Mouse (Mus musculus) lung, postnatal 10 days (tissue): ENCODE measurements around the gene Tmem30b.
A peak's percentile ranks its signal among the peaks of the same experiment; 100 is the strongest.
"Not testable (repeated sequence)": the region's sequence is repeated elsewhere in the genome, so short reads cannot be mapped to it uniquely, and the experiment has no call there.

ENCODE experiments used
- DNase-seq: peaks from one replicate; pipeline ENCODE4 v3.0.0; 2021

Tmem30b gene

DNA sequence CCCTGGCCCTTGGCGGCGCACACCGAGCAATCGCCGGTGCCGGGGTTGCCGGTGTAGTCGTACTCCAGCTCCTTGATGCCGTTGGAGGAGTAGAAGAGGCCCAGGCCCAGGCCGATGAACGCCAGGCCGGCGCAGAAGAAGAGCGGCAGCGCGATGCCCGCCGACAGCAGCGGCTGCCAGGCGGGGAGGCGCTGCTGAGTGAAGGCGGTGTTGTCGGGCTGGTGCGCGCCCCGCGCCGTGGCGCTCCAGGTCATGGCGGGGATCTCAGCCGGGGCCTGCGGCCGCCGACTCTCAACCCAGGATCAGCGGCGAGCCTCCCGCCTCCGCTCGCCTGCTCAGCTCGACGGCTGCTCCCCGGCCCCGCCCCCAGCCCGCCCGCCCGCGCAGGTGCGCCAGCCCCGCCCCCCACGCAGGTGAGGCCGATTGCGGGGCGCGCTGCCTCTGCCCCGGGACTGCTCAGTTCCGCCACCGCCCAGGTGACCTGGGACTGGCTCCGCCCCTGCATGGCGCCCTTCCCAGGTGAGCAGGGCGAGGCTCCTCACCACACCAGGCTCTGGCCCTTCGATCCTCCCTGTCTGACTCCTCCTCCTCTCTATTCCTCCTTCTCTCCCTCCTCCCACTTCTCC, at the start of gene Tmem30b:
Gene Tmem30b (minus strand): TSS at position 307 of the 626 bp plus-strand sequence.
- peak; percentile 77 for DNase-seq

DNA sequence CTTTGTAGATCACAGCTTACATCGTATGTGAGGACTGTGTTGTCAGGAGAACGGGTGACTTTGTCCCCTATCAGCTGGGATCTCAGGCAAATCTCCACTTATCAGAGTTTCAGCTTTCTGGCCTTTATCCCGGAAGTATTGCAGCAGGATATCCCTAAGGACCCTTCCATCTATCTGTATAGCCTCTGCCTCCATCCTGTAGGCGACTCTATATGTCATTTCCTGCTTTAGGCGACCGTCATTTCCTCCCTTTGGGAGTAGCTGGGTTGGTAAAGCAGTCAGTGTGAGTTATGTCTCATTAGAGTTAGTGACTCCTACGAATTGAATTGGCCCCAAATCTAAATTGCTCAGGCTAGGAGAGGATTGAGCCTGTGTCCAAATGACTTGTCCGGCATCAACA, 49.0 kb upstream of the Tmem30b start:
- DNase-seq: no peak

DNA sequence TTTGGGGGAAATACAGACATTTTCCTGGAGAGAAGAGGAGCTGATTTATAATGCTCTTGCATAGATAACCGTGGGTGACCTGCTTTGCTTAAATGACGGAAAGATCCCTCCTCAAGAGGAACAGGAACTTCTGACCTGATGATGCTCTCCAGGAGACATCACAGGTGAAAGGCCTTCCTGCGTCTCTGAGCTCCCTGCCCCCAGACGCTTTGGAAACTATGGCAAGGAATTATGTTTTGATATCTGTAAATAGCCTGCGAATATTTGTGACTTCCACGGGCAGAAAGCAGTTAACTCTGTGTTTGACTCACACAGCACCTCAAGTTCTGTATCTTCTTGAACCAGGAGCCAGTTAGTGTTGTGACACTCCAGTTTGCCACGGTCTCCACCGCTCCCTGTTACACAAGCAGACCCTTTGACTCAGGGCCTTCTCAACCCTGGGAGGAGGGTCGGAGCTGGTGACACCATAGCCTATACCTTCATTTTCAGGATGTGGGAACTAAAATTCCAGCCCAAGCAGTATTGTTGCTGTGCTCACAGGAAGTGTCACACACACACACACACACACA, 48.1 kb upstream of the Tmem30b start:
- DNase-seq: no peak

DNA sequence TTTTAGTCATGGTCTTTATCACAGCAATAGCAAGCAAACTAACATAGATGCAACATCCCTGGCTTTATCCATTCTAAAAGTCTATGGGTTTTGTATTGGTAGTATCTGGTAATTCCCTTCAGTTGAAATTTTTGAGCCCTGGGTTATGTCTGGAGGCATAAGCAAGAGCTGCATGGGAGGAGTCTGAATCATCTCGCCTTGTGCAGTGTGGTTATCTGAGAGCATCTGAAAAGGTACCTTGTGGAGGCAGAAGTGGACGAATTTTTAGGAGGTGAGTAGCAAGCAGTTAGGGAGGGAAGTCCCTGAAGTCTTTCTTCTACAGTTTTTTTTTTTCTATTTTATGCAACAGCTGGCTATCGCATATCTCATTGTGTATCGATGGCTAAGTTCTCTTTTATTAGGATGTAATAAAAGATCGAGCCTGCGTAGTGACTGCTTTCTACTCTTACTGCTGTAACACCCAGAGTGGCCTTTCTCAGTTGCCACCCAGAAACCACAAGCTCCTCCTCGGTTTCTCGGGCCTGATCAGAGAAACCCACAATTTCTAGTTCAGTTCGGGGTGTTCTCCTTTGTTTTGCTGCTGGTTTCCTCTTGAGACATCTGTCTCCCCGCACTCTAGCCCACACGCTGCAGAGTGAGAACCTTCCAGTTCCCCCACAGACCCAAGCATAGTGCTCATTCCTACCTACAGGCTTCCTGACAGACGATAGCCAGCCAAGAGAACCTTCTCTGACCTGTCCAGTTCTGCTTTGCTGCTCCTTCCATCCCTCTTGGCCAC, 47.0 kb upstream of the Tmem30b start:
- no peak for DNase-seq

DNA sequence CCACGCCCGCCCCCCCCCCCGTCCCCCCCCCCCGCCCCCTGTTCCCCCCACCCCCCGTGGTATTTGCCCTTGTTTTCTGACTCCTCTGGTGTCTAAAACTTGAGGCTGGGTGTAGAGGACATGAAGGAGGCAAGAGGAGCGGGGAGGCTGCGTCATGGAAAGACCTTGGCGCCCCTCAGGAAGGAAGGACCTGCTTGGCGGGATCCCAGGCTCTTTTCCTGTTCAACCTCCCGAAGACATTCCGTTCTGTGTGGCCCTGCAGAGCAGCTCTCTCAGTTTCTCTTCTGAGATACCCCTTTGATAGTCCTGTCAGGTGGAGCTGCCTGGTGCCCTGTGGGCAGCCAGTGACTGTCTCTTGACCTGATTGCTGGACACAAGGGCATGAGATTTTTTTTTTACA, 45.4 kb upstream of the Tmem30b start:
- peak; percentile 83 for DNase-seq

DNA sequence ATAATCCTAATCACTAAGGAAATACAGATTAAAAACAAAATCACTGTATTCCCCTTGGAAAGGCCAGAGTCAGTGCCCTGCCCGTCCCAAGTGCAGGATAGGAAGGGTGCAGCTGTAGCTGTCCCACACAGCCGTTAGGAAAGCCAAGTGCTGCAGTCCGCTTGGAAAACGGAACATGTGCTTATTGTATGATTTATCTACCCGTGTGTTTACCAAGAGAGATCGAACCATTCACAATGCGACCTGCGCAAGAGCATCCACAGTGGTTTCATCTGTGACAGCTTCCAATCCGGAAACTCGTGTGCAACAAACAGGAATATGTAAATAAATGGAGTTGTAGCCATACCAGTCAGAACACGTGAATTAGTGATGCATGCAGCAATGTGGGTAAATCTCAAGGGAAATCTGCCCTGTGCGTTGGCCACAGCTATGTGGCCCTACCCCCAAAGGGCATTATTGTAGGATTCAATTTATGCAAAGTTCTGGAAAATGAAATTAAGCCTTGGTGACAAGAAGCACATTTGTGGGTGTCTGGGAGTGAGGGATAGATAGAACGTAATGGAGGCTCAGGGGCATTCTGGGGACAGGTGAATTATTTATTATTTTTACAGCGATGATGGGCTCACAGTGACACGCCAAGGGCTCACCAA, 44.6 kb upstream of the Tmem30b start:
- DNase-seq: no peak

DNA sequence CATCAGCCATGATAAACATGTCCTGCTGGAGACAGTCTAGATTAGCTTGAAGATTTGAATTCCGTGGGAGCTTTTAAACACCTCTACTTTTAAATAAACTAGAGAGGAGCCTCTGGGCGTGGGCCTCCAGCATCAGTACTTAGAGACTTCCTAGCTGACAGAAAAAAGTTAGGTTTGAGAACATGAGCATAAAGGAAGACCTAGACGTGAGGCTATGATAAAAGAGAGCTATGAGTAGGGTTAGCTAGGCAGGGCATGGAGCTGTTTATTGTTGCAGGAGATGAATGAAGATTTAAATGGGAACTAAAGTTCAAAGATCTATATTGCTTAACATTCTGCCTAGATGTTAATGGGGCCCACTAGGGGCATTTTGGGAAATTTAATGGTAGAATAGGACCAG, 41.1 kb upstream of the Tmem30b start:
- no peak for DNase-seq

DNA sequence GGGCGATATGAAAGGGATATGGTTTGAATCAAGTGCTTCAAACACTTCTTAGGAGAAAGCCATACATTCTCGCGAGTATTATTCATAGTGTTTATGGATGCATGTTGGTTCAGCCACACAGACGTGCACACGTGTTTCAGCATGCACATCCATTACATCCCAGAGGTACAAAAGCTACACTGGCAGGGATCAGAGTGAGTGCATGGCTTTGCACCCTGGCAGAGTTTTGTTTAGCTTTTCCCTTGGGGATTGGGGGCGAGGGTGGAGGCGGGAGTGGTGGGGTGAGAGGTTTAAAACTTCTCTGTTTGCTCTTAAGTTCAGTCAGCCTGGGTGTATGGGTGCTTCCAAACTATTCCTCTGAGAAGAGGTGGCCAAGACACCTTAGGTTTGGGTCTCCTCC, 39.7 kb upstream of the Tmem30b start:
- DNase-seq: no peak

DNA sequence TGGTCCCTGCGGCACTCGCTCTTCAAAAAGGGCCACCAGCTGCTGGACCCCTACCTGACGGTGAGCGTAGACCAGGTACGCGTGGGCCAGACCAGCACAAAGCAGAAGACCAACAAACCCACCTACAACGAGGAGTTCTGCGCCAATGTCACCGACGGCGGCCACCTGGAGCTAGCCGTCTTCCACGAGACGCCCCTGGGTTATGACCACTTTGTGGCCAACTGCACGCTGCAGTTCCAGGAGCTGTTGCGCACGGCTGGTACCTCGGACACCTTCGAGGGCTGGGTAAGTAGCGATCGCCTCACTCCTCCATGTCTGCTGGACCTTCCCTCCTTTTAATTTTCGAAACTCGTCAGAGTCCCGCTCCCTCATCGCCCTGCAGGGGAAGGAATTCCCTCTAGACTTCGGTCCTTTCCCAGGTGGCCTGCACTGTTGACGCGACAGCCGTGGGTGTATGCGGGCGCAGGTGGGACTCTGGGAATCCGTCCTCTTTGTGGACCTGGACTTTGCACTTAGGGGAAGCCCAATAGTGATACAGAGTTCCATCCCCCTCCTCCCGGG, 39.1 kb upstream of the Tmem30b start:
- no peak for DNase-seq

DNA sequence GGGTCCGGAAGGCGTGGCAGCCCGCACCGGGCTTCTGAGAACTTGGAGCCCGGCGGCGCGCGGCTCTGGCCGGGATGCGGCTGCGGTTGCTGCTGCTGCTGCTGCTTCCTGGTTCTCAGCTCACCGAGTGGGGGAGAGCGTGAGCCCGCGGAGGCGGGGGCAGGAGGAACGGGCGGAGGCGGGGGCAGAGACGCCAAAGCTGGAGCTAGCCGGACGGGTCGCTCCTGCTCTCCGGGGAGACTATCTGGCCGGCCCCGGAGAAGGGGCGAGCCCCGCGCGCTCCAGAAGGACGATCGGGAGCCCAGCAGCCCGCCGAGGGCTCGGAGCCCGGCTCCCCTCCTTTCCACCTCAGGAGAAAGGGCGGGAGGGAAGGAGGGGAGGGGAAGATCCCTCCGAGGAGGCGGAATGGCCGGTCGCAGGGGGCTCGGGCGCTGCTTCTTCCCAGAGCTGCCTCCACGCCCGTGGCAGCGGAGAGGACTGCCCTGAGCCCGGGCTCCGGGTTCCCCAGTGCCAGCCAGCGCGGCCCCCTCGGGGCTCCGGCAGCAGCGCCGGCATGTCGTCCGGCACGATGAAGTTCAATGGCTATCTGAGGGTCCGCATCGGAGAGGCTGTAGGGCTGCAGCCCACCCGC, 38.5 kb upstream of the Tmem30b start, which contains the start of gene Prkch:
Gene Prkch (plus strand): TSS at position 187 of the 631 bp plus-strand sequence.
- DNase-seq: peak; percentile 93

DNA sequence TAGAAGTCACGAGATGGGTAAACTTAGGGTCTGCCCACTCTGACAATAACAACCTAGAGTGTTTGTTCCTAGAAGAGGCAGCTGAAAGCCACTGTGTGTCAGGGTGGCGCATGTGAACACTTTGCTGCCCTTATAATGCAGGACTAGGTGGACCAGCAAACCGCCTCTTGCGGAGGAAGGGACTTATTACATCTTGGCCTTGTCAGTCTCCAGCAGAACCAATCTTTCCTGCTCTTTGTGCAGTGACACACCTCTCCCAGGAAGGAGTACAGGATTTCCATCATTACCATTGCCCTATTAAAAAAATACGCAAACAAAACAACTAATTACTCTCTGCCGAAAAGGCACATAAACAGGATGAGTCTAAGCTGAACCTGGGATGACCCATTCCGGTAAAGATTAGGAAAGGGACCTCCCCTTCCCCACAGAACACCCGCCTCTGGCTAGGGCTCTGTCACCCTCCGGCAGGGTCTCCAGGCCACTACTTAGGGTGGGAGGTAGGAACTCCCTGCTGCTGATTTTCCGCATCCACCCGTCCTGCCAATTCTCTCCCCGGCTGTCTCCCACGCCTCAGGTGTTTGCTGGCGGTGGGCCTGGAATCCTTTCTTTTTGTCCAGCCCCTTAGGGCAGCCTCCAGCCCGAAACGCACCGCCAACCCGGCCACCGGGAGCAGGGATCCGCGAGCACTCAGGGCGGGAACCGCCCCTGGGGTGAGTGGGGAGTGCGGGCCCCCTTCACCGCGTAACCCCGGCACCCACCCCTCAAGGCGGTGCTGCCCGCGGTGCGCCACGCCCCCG, 37.8 kb upstream of the Tmem30b start:
- peak; percentile 67 for DNase-seq

DNA sequence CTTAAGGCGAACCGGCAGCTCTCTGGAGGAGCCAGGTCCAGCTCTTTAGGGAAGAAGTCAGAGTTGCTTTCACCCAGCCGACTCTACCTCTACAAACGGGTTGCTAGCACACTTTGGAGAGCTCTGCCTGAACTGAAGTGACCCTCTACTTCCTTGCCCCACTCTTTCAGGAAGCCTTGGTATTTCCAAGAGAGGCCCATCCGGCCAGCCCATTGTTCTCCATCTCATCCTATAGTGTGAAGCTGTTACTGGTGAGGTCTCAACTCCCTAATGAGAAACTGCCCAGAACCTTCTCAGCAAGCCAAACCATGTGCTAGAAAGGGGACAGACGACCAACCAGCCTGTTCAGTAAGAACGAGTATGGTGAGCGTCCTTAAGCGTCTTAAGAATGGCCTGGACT, 37.1 kb upstream of the Tmem30b start:
- DNase-seq: peak; percentile 57

DNA sequence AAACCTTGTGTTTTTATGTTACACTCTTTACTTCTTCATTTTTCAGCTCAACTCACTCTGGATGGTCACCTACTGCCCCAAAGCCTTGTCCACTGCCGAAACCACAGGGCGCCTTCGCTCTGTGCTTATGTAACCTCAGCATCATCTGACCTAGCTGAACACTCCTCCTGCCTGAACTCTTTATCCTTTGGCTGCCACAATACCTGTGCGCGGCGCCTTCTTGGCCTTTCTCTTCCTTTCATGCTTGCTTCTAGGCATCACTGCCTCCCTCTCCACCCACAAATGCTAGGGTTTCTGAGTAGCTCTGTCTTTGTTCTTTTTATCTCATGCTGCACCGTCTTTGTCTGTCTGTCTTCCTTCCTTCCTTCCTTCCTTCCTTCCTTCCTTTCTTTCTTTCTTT, 34.6 kb upstream of the Tmem30b start:
- no peak for DNase-seq

DNA sequence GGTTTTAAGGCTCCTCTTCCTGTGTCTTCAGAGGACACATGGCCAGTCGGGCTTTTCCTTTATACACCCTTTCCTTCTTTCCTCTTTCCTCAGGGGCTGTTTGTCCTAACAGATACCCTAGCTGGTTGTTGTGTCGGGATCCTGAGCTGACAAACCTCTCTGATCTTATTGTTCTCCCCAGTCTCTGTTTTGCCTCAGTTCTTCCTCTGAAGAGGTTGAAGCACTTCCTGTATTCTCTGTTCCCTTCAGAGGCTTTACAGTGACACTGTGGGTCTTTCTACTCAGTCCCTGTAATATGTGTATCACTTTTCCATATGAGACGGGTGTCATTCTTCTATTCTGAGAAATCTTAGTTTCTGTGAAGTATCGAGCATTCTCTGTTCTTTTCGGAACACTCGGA, 31.9 kb upstream of the Tmem30b start:
- no peak for DNase-seq

DNA sequence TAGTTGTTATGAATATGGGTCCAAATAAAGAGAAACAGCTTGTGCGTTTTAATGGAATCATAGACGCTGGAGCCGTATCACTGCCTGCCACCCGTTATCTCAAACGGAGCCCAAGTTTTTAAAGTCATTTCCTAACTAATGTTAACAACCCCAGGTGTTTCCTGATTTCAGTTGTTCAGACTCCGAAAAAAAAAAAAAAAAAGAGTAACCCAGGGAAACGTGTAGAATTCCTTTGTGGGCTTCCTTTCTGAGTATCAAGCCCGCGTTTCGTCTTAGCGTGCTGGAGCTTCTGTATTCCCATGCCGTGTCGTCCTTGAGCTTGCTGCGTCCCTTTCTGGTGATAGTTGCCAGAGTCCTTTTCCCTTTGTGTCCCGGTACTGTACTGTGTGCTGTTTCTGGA, 28.4 kb upstream of the Tmem30b start:
- peak; percentile 35 for DNase-seq

DNA sequence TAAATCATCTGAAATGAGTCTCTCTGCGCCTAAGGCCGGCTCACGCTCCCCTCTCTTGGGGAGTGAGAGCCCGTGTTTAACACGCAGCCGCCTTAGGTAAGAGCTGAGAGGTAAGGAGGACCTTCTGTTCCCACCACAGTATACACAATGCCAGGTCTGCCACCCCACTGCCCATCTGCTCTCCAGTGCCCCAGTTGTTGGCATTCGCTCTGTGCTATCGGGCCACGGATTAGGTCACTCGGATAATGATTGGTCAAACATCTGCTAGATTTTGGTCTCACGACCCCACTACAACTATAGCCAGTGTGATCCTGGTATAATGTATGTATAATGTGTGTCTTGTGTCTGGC, 19.4 kb upstream of the Tmem30b start:
- no peak for DNase-seq

DNA sequence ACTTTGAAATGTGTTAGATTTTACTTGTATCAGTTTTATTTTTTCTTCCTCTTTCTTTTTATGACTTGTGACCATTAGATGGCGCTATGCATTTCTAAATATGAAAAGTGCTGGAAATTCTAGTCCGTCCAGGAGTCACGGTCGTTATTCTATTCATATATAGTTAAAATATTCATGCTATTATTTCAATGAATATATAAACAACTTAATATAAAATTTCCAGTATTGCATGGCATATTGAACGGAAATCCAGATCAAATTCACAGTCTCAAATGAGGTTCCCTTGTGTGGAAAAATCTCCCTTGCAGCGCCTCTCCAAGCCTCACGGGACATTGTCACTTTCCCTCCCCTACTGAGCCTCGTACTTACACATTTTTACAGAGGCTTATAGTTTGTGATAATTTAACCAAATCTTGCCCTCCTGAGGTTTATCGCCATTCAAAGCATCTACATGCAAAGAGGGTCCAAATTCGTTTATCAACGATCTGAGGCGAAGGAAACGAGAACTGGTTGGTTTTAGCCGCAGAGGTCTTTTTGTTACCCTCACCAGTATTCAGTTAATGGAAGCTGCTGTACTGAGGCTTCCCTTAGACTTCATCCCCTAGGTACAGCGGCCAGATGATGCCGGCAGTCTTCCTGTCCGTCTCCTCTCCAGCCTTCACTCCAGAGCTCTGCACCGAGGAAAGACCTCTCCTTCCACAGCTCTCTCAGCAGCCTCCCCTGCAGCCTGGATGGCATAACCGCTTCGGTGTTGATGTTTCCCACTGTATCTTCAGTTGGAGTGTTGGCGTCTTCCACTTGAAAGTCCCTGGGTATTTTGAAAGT, 18.8 kb upstream of the Tmem30b start:
- DNase-seq: peak; percentile 26

DNA sequence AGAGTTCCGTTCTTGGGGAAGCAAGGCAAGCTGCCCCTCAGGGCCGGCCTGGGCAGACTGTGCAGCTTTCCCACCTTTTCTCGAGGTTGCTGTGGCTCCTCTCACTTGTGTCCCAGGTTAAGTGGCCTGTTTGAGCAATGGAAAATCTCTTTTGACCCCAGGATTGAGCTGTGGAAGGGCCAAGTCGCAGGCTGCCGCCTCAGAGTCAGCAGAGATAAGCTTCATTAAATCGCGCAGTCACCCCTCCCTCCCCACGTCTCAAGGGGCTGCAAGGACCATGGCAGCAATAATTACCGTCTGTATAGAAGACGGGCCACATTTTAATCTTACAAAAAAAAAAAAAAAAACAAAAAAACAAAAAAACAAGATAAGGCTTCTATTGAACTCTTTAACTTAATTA, 18.0 kb upstream of the Tmem30b start:
- DNase-seq: no peak

DNA sequence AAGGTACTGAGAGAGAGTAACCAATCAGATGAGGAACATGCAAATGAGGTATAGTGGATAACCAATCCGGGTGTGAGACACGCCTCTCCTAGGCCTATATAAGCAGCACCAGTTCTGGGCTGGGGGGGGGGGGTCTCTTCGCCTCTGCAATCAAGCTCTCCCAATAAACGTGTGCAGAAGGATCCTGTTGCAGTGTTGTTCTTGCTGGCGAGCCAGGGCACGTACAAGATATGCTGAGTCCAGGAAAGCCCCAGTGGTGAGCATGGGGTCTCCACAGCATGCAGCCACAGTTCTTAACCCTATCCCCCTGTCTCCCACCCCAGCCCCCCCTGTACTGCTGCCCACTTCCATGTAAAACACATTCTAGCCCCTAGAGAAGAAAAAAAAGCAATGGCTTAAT, 16.9 kb upstream of the Tmem30b start:
- DNase-seq: not testable (repeated sequence)

DNA sequence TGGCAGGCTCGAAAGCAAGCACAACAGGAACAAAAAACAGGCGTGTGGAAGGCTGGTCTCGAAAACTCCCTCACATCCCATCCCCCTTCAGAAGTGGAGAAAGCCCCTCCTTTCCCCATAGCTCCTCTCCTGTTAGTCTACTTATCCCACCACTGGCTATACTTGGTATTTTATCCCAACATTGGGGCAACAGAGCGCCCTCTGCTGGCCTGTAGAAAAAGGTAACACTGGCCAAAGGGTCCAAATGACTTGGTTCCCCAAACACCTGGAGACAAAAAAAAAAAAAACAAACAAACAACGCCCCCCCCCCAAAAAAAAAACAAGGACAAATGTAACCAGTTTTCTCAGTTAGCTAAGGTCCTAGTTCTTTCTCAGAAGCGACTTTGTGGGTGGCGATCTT, 13.9 kb upstream of the Tmem30b start:
- DNase-seq: no peak

DNA sequence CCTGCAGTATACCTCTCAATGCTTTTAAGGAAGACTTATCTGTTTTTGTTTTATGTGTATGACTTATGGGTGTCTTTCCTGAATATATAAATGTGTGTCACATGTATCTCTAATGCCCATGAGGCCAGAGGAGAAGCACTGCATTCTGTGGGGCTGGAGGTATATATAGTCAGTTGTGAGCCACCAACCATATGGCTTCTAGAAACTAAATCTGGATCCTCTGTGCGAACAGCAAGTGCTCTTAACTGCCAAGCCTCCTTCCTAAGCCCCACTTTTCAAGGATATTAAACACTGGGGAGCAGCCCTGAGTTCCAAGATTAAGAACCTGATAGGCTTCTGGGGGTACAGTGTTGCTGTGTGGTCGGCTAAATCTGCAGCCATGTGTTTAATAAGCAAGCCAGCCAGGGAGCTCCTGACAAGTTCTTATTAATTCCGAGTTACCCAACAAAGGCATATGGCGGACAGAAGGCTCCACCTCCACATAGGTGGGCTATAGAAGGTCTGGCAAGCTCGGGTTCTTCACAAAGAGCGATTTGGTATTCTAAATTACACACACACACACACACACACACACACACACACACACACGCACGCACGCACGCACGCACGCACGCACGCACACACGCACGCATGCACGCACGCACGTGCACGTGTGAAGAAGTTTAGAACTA, 12.5 kb upstream of the Tmem30b start:
- DNase-seq: no peak
